Mouse (Mus musculus) CD4-positive, CD25-positive, alpha-beta regulatory T cell (primary cell): ENCODE data around the gene Cyp27a1. TPM values are rescaled to one million over a fixed set of nuclear protein-coding genes. Genes with fewer than 3 reads are reported as not detected.

ENCODE experiments used
- polyA plus RNA-seq: library from polyadenylated mRNA; unstranded; fragments of 100-300 nt; shearing (Covaris generic); gene quantifications from one replicate; pipeline ENCODE4 v1.2.1, GENCODE M21; 2017

The Cyp27a1 gene
- polyA plus RNA-seq, result 0.39 TPM

GRCm38 (mm10) chr1:74713099-74713858 lies at the start of gene Cyp27a1:
Gene Cyp27a1, plus strand, starts transcription at chr1:74713574.

GRCm38 (mm10) chr1:74748643-74749271 lies 35.4 kb downstream of the Cyp27a1 start, which contains the start of gene Prkag3:
Gene Prkag3, minus strand, starts transcription at chr1:74749221.

GRCm38 (mm10) chr1:74771845-74771930 lies 58.3 kb downstream of the Cyp27a1 start, which contains the start of gene Wnt6:
Gene Wnt6, plus strand, starts transcription at chr1:74771892.

Other genes starting within 250 kb of the Cyp27a1 start
- 33.4 TPM for gene Cnot9, start 207.5 kb upstream of the Cyp27a1 start, polyA plus RNA-seq
- gene Plcd4, start 170.7 kb upstream of the Cyp27a1 start, polyA plus RNA-seq, result 0.12 TPM
- 14.4 TPM for gene Usp37, start 169.3 kb upstream of the Cyp27a1 start, polyA plus RNA-seq
- gene Zfp142, start 125.3 kb upstream of the Cyp27a1 start, polyA plus RNA-seq, result 20.0 TPM
- gene Bcs1l, start 125.3 kb upstream of the Cyp27a1 start, polyA plus RNA-seq, result 13.3 TPM
- gene Rnf25, start 112.2 kb upstream of the Cyp27a1 start, polyA plus RNA-seq, result 27.3 TPM
- gene Stk36, start 112.1 kb upstream of the Cyp27a1 start, polyA plus RNA-seq, result not detected
- gene Ttll4, start 51.8 kb upstream of the Cyp27a1 start, polyA plus RNA-seq, result 32.5 TPM
- gene Prkag3, start 35.6 kb downstream of the Cyp27a1 start, polyA plus RNA-seq, result not detected
- not detected for gene Wnt6, start 58.3 kb downstream of the Cyp27a1 start, polyA plus RNA-seq
- 2.3 TPM for gene Wnt10a, start 77.9 kb downstream of the Cyp27a1 start, polyA plus RNA-seq
- not detected for gene Cdk5r2, start 141.4 kb downstream of the Cyp27a1 start, polyA plus RNA-seq
- gene Fev, start 171.8 kb downstream of the Cyp27a1 start, polyA plus RNA-seq, result not detected
- gene Cryba2, start 179.6 kb downstream of the Cyp27a1 start, polyA plus RNA-seq, result not detected
- not detected for gene Cfap65, start 222.0 kb downstream of the Cyp27a1 start, polyA plus RNA-seq
- gene Ihh, start 238.1 kb downstream of the Cyp27a1 start, polyA plus RNA-seq, result not detected